Mouse (Mus musculus) cerebellum, postnatal 10 days (tissue): ENCODE data around the gene Sardh.

Experiments used
- DNase-seq, 2 experiments: peaks; one replicate each; pipeline ENCODE4 v3.0.0; 2021; ENCODE audit warnings: mixed read lengths in 2 of 2

The Sardh gene

GRCm38 (mm10) chr2:27223012-27223421, 25.1 kb downstream of the Sardh start:
- DNase-seq = peak; percentile 79 to 86

DNA sequence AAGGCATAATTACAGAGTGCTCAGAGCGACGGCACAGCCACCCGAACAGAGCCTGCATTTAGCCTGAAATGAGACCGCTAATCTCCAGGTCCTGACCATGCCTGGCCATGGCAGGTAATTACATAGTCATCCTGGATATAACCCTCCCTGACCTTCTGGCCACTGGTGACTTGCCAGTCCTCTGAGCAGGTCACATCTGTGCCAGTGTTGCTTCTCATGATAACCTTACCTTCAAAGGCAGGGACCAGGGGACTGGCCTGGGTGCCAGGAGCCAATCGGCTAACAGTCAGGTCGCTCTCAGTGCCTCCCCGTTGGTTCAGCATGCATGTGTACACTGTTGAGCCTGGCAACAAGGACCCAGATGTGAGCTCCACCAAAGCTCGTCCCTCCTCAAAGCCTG, 29.6 kb downstream of the Sardh start:
- no peak for DNase-seq

- peak; percentile 44 to 56 for DNase-seq
Observed at GRCm38 (mm10) chr2:27218121-27218544, 30.0 kb downstream of the Sardh start.

- DNase-seq = no peak
Observed at GRCm38 (mm10) chr2:27215537-27215936, 32.6 kb downstream of the Sardh start.

- peak; percentile 51 to 63 for DNase-seq
Observed at GRCm38 (mm10) chr2:27211966-27212893, 35.9 kb downstream of the Sardh start.

DNA sequence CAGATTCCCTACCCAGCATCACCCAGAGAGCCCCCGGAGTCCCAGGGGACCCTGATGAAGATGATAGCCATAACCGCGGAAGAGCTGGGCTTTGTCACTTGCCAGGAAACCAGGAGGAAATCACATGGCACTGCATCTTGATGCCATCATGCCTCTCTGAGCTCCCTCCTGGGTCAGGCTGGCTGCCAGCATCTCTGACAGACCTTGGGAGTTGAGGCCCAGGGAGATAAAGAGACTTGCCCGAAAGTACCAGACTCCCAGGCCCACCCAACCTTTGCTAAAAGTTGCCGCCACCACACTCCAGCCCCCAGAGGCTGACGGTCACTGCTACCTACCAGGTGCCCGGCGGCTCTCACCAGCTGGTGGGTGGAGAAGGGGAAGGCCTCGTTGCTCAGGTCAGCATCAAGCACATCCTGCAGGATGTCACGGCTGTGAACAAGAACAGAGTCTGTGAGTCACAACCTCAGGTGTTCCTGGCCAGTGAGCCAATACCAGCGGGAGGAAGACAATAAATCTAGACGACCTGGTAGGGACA, 37.4 kb downstream of the Sardh start:
- peak; percentile 76 for DNase-seq

- peak; percentile 76 to 82 for DNase-seq
Observed at GRCm38 (mm10) chr2:27210255-27210654, 37.9 kb downstream of the Sardh start.

- no peak for DNase-seq
Observed at GRCm38 (mm10) chr2:27209816-27210215, 38.3 kb downstream of the Sardh start.

- no peak for DNase-seq
Observed at GRCm38 (mm10) chr2:27209370-27209769, 38.8 kb downstream of the Sardh start.

DNA sequence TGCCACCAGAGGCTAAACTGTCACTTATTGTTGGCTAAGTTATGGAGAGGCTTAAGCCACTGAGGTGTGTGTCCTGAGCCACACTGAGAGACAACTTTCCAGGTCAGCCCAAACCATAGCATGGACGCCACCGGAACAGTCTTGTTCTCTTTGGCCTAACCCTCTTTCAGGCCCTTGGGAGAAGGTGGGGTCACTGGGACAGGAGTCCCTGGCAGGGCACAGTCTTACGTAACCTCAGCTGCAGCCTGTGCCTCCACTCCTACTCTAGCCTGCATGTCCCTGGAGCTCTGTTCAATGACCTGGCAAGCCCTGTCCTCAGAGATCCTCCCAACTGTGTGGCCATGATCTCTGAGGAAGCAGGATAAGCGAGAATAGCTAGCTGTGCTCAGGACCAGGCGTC, 41.0 kb downstream of the Sardh start:
- DNase-seq = no peak

DNA sequence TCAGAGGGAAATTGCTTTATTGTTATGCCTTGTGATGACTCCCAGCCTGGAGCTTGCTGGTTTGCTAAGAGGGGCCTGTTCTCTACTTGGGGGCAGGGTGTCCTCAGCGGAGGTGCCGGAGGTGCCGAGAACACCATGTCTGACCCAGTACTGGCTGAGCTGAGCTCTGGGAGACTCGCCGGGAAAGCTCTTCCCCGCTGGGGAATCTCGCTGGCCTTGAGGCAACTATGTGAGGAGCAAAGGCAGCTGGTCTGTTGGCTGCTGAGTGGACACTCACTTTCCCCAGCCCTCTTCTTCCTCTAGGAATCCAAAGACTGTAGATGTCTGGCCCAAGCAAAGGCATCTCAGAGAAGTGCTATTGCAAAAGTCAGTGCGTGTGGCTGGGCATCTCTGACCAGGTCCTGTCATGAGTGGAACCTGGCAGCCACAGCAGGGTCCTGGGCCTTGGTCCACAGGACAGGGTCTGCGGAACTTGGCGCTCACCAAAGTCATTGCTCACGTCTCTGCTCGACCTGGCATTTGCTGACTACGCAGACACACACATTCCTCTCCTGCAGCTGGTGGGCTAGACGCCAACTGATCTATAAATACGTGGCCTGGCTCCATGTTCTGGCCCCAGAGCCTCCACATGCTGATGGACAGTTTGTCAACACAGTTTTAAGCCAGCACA, 41.9 kb downstream of the Sardh start:
- DNase-seq = peak; percentile 37 to 52

- DNase-seq = peak; percentile 57 to 60
Observed at GRCm38 (mm10) chr2:27205666-27206065, 42.5 kb downstream of the Sardh start.

GRCm38 (mm10) chr2:27200586-27200985, 47.6 kb downstream of the Sardh start:
- no peak for DNase-seq

GRCm38 (mm10) chr2:27198551-27199246, 49.4 kb downstream of the Sardh start:
- DNase-seq = no peak

GRCm38 (mm10) chr2:27189994-27190393, 58.1 kb downstream of the Sardh start:
- no peak for DNase-seq

DNA sequence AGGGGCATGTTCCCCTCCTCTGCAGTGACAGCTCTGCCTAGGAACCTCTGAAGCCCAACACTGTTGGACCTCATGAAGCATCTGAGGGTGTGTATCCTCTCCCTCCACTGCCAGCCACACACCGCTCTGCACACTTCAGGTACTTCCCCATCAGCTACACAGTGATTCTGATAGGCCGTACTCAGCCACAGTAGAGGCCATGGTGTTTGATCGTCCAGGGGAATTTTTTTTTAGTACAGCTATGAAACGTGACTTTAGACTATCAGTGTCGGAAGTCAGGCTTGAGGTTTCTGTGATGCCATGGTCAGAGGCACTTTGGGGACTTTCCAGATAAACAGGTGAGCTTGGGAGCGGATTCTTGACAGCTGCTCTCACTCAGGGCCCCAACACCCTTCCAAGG, 60.6 kb downstream of the Sardh start:
- DNase-seq = no peak

- no peak for DNase-seq
Observed at GRCm38 (mm10) chr2:27183734-27184133, 64.4 kb downstream of the Sardh start.

- DNase-seq = peak; percentile 36 to 54
Observed at GRCm38 (mm10) chr2:27181907-27182306, 66.2 kb downstream of the Sardh start.

DNA sequence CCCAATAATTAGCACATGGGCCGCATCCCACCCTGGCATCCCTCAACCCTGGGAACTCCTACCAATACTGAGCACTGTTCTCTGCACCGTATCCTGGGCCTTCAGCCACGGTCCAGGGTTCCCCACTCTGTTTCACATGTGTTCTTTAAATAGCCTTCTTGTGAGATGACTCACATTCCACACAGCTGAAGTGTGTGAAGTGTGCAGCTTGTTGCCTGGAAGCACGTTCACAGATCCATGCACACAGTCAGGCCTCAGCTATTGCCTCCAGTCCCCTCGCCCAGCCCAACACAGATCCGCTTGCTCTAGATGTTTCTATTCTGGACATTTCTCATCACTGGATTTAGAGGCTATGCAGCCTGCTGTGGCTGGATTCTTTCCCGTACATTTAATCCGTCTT, 69.0 kb downstream of the Sardh start:
- DNase-seq = no peak

GRCm38 (mm10) chr2:27175696-27176267, 72.4 kb downstream of the Sardh start:
- DNase-seq = peak; percentile 36 to 42

DNA sequence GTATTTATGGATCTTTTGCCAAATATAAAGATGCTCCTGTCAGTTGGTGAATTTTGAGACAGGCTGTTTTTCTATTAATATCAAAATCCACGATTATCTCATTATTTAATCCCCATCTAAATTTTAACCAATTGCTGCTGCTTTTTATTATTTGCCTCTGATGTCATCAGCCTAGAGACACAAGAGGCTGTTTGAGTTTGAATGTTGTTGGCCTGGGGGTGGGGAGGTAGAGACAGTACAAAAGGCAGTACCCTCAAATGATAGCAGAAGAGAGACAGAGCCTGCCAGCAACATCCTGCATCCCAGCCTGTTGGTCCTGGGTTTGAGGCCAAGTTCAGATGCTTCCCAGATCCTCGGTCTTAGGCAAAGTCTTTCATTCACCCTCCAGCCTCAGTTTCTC, 73.9 kb downstream of the Sardh start:
- no peak for DNase-seq

DNA sequence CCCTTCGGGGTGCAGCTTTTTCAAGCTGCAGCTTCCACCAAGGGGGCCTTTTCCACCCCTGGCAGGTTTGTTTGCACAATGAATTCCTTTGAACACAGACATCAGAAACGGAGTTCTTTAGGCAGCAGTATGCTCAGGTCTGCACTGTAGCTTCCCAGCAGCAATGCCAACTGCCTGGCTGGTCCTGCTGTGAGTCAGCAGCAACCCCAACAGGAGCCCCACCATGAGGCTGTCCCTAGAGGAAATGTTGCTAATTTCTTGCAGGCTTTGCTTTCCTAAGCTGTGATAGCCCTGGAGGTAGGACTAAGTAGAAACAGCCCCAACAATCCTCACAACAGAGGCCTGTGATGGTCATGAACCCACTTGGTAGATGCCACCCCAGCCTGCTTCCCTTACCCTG, 81.1 kb downstream of the Sardh start:
- DNase-seq = no peak

DNA sequence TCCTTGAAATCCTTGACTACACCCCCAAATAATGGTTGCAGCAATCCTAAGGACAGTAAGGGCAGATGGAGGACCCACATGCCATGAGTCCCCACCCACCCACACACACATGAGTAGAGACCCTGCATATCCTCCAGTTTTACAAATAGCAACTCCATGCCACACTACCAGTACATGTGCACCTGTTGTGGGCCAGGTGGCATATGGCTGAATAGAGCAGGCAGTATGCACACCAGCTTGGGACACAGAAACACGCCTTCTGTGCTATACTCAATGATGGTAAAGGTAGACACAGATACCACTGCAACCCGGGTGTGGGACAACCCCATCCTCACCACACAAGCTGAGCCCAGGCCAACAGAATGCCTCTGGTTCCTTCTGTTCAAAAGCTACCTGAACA, 82.1 kb downstream of the Sardh start:
- DNase-seq = no peak
